Mouse (Mus musculus) layer of hippocampus, postnatal 36 days (tissue): ENCODE measurements around the gene Nlk. TPM values are rescaled to one million over a fixed set of nuclear protein-coding genes. Genes with fewer than 3 reads are reported as not detected.
"Not testable (repeated sequence)": the region's sequence is repeated elsewhere in the genome, so short reads cannot be mapped to it uniquely, and the experiment has no call there.

Source experiments
- DNase-seq, 2 experiments: peaks; one replicate each; pipeline ENCODE4 v3.0.0; 2022
- total RNA-seq, 2 experiments: library from RNA; stranded (reverse); gene quantifications; 2 replicates each; pipeline ENCODE4 v1.2.3; 2021

The Nlk gene
- total RNA-seq, 2 experiments from 2014 or later = 43.7 to 45.9 TPM

GRCm38 (mm10) chr11:78681058-78681457 lies 16.1 kb downstream of the Nlk start:
- DNase-seq = peak; percentile 23 to 51

- no peak for DNase-seq
Measured at GRCm38 (mm10) chr11:78678761-78679160, 18.4 kb downstream of the Nlk start.

GRCm38 (mm10) chr11:78668647-78669046 lies 28.5 kb downstream of the Nlk start:
- no peak for DNase-seq

GRCm38 (mm10) chr11:78664853-78665252 lies 32.3 kb downstream of the Nlk start:
- no peak for DNase-seq

- DNase-seq = no peak
Measured at GRCm38 (mm10) chr11:78663916-78664315, 33.3 kb downstream of the Nlk start.

- no peak for DNase-seq
Measured at GRCm38 (mm10) chr11:78649143-78649542, 48.0 kb downstream of the Nlk start.

- DNase-seq = not testable (repeated sequence)
Measured at GRCm38 (mm10) chr11:78648405-78648804, 48.8 kb downstream of the Nlk start.

DNA sequence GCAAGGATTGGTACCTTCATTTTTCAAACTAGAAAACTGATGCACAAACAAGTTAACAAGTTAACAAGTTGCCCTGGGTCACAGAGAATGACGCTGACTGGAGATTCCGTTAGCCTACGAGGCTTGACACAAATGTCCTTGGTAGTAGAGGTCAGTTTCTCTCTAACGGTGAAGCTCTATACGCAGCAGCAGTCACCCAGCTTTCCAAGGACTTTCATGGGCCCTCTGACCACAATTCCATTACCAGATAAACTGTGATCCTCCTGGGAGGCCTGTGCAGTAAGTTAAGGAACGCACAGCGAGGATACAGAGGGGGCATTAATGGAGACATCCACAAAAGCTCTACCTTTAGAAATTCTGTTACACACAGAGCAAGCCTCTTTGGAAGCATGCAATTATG lies 53.4 kb downstream of the Nlk start:
- no peak for DNase-seq

GRCm38 (mm10) chr11:78642151-78642550 lies 55.0 kb downstream of the Nlk start:
- no peak for DNase-seq

- no peak for DNase-seq
Measured at GRCm38 (mm10) chr11:78641088-78641487, 56.1 kb downstream of the Nlk start.

DNA sequence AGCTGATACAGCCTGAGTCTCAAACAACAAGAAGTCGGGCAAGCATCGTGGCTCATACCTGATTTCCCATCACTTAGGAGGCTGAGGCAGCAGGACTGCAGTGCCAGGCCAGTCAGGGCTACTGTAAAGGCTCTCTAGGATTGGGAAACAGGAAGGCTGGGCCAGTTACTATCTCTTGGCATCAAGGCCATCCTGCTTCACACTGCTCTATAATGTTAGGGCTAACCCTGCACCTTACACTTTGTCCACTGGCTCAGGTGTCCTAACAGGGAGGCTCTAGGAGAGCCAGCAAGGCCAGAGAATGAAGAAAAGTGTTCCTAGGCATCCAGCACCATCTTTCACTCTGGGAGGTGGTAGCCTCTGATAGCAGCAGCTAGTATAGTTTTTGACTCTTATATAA lies 64.4 kb downstream of the Nlk start:
- DNase-seq = no peak

- no peak for DNase-seq
Measured at GRCm38 (mm10) chr11:78628871-78629270, 68.3 kb downstream of the Nlk start.

DNA sequence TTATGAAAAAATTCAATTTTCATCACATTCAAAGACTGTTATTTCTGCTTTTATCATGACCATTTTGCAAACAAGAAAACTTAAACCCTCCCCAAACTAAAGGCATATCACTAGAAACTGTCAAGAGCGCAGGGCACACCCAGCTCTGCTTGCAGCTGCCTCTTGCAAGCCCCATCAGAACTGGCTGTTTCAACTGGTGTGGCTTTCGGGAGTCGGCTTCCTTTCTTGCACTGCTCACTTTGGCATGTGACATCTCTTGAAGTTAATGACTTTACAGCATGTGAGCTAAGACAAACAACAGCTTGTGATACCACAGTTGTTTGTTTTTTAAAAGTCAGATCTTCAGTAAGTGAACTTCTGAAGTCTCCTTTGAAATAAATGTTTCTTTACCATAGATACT lies 72.8 kb downstream of the Nlk start:
- DNase-seq = no peak

DNA sequence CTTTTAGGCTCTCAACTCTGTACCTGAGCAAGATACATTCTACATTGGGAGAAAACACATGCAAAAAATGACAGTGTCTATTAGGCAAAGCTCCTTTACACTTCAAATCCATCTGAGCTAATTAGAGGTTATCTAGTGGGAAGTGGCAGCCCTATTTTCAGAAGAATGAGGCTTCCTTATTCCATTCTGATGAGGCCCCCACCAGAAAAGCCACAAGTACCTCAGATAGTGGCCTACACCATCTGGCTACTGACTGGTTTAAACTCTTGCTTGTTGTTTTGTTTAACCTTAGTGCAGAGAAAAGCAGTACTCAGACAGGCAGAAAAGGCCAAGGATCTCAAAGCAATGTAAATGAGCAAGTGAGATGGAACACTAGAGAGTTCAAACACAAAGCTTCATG lies 75.2 kb downstream of the Nlk start:
- DNase-seq = no peak

GRCm38 (mm10) chr11:78620179-78620578 lies 77.0 kb downstream of the Nlk start:
- DNase-seq = no peak

- DNase-seq = no peak
Measured at GRCm38 (mm10) chr11:78611273-78611672, 85.9 kb downstream of the Nlk start.

- no peak for DNase-seq
Measured at GRCm38 (mm10) chr11:78609657-78610056, 87.5 kb downstream of the Nlk start.

DNA sequence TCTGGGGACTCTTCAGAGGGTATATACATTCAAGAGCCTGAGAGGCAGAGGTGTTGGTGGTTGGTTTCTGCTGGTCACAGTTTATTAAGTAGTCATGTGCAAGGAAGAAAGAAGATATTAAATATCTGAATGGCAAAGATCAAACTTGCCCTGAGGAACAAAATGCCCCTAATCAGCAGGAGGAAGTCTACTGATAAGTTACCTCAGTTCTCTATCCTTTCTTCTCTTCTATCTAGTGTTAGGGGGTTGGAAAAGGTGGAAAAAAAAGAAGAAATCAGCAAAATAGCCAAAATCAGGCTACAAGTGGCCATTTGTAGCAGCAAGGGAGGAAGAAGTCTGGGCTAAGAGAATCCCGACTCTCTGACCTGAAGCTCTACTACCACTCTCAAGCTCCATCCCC lies 92.3 kb downstream of the Nlk start:
- DNase-seq = no peak

- no peak for DNase-seq
Measured at GRCm38 (mm10) chr11:78602781-78603180, 94.4 kb downstream of the Nlk start.

DNA sequence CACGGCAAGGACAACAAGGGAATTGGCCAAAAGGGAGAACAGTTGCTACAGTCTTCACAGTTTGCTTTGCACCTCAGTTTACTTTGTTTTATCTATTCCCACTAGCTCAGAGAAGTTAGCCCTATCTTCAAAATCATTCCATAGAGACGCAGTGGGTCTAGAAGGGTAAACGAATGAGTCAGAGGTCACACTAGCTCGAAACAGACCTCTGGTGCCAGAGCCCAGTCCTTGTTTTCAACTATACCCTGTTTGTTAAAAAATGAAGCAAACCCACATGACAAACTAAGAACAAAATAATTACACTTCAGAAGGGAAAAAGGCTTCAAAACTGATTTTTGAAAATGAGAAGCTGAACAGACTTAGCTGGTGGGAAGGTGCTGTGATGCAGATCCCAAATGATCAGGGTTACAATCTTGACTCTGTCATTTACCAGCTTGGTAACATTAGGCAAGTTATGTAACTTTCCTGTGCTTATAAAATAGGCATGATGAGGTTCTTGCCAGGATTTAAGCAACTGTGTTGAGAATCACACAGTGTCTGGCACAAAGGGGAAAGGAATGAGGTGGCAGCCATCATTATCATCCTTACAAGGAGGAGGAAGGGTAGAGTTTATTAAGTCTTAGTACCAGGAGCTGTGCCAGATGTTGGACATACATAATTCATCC lies 96.1 kb downstream of the Nlk start:
- DNase-seq = no peak

- no peak for DNase-seq
Measured at GRCm38 (mm10) chr11:78600496-78600895, 96.7 kb downstream of the Nlk start.

DNA sequence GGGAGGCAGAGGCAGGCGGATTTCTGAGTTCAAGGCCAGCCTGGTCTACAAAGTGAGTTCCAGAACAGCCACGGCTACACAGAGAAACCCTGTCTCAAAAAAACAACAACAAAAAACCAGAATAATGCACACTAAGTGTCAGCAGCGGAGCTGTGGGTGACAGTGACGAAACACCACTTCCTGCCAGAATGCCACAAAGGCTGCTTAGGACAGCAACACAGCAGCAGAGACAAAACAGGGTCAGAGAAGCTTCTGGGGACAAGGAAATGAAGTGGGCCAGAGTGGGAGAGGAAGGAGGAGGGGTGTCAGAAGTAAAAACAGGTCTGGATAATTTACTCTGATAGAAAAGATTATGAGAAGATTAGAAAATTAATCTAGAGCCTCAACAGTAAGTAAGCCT lies 97.1 kb downstream of the Nlk start:
- no peak for DNase-seq

GRCm38 (mm10) chr11:78598763-78599415 lies 98.3 kb downstream of the Nlk start:
- no peak for DNase-seq

DNA sequence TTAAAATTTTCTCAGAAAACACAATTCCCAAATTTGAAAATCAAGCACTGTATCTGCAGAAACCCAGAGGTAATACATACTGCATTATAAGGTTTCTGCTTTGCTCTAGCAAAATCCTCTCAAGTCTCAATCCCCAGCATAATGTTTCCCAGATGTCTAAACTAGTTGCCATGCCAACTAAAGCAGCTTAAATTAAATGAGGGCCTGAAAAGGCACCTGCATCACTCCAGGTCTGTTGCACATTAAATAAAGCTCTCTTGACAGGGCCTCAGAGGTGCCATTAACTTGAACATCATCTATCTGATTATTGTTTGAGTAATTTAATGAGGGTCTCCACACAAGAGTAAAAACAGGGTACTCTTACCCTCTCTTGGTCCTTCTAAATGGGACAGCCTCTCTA lies 100.4 kb downstream of the Nlk start:
- DNase-seq = no peak

DNA sequence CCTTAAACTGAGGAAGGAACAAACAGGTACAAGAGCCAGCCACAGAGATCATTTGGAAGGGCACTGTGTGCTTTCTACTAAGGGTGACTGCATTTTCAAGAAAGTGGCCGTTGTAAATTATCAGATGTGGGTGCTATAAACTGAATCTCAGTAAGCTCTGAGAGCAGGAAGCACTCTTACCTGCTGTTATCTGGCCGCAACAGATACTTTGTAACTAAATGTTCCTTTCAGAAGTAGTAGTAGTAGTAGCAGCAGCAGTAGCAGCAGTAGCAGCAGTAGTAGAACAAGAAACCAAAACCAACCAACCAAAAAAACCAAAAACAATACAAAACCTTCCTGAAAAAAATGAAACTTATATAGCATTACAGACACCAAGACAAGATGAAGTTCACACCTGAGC lies 101.4 kb downstream of the Nlk start:
- DNase-seq = no peak
